Mouse (Mus musculus): ENCODE results near the gene Phlpp1. TPM values are rescaled to one million over a fixed set of nuclear protein-coding genes. Genes with fewer than 3 reads are reported as not detected.
"Not testable (repeated sequence)": the region's sequence is repeated elsewhere in the genome, so short reads cannot be mapped to it uniquely, and the experiment has no call there.

Phlpp1 gene
- polyA plus RNA-seq, 1 experiment from 2014 or later = 4.5 TPM

DNA sequence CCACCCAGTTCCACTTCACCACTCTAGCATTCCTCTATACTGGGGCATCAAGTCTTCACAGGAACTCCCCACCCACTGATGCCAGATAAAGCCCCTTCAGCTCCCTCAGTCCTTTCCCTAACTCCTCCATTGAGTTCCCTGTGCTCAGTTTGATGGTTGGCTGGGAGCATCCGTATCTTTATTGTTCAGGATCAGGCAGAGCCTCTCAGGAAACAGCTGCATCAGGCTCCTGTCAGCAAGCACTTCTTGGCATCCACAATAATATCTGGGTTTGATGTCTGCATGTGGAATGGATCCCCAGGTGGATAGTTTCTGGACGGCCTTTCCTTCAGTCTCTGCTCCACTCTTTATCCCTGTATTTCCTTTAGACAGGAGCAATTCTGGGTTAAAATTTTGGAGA is 138.7 kb downstream of the Phlpp1 start:
- no peaks in the 10 kb centered on the region for H3K9me3 ChIP-seq (replicated peaks; ENCODE audit: control insufficient read depth, low read length)
- H3K27me3 ChIP-seq (ENCODE audit: control insufficient read depth, insufficient read depth, low read length) = no peaks in the 10 kb centered on the region
- ATAC-seq (replicated peaks; ENCODE audit: insufficient number of reproducible peaks, low FRiP score, low TSS enrichment) = no peak
- H3K36me3 ChIP-seq (ENCODE audit: control insufficient read depth, insufficient read depth, low read length) = no peaks in the 10 kb centered on the region
- no peak overlapping the region for H3K9ac ChIP-seq (ENCODE audit: low read depth, low read length)
- H3K4me1 ChIP-seq (ENCODE audit: control insufficient read depth, insufficient read depth, low read length) = no peaks in the 10 kb centered on the region
- H3K4me3 ChIP-seq (ENCODE audit: low read depth, low read length) = no peak overlapping the region
- 53% methylated on average over 2 of the region's 2 CpGs for WGBS (ENCODE audit: insufficient replicate concordance)
- H3K27ac ChIP-seq (ENCODE audit: low read depth, low read length) = no peak overlapping the region
- no peak overlapping the region for H3K4me2 ChIP-seq

DNA sequence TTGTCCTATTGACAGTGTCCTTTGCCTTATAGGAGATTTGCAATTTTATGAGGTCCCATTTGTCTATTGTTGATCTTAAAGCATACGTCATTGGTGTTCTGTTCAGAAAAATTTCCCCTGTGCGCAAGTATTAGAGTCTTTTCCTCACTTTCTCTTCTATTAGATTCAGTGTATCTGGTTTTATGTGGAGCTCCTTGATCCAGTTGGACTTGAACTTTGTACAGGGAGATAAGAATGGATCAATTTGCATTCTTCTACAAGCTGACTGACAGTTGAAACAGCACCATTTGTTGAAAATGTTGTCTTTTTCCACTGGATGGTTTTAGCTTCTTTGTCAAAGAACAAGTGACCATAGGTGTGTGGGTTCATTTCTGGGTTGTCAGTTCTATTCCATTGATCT is 140.3 kb downstream of the Phlpp1 start:
- H3K27me3 ChIP-seq (ENCODE audit: control insufficient read depth, insufficient read depth, low read length); H3K4me2 ChIP-seq; H3K9ac ChIP-seq (ENCODE audit: low read depth, low read length); H3K27ac ChIP-seq (ENCODE audit: low read depth, low read length); H3K4me3 ChIP-seq (ENCODE audit: low read depth, low read length); H3K36me3 ChIP-seq (ENCODE audit: control insufficient read depth, insufficient read depth, low read length); H3K9me3 ChIP-seq (replicated peaks; ENCODE audit: control insufficient read depth, low read length); ATAC-seq (replicated peaks; ENCODE audit: insufficient number of reproducible peaks, low FRiP score, low TSS enrichment); H3K4me1 ChIP-seq (ENCODE audit: control insufficient read depth, insufficient read depth, low read length): not testable (repeated sequence)
- WGBS (ENCODE audit: insufficient replicate concordance) = 97% methylated on average over 2 of the region's 2 CpGs

DNA sequence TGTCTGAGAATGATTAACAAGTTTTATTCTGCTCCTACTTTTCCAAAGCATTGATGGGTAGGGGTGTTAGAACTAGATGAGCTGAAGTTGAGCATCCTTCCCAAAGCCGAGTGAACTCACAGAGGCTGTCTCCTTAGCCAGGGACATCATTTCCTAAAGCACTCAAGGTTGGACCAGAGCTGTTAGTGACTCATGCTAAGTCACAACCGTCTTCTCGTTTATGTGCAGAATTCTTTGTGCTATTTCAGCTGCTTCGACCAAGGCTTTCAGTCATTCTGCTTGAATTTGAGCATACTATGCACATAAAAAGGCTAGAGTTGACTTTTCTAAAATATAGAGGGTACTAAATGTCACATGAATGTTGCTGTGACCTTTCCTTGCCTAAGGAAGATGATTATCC is 142.9 kb downstream of the Phlpp1 start:
- no peak overlapping the region for H3K9ac ChIP-seq (ENCODE audit: low read depth, low read length)
- no peaks in the 10 kb centered on the region for H3K9me3 ChIP-seq (replicated peaks; ENCODE audit: control insufficient read depth, low read length)
- 80% methylated on average over 4 of the region's 4 CpGs for WGBS (ENCODE audit: insufficient replicate concordance)
- no peak for ATAC-seq (replicated peaks; ENCODE audit: insufficient number of reproducible peaks, low FRiP score, low TSS enrichment)
- no peaks in the 10 kb centered on the region for H3K27me3 ChIP-seq (ENCODE audit: control insufficient read depth, insufficient read depth, low read length)
- H3K36me3 ChIP-seq (ENCODE audit: control insufficient read depth, insufficient read depth, low read length) = no peaks in the 10 kb centered on the region
- H3K4me2 ChIP-seq = no peak overlapping the region
- no peak overlapping the region for H3K4me3 ChIP-seq (ENCODE audit: low read depth, low read length)
- H3K4me1 ChIP-seq (ENCODE audit: control insufficient read depth, insufficient read depth, low read length) = peaks cover 8% of the 10 kb centered on the region; the same call in 1 of the 2 replicates
- H3K27ac ChIP-seq (ENCODE audit: low read depth, low read length) = no peak overlapping the region

DNA sequence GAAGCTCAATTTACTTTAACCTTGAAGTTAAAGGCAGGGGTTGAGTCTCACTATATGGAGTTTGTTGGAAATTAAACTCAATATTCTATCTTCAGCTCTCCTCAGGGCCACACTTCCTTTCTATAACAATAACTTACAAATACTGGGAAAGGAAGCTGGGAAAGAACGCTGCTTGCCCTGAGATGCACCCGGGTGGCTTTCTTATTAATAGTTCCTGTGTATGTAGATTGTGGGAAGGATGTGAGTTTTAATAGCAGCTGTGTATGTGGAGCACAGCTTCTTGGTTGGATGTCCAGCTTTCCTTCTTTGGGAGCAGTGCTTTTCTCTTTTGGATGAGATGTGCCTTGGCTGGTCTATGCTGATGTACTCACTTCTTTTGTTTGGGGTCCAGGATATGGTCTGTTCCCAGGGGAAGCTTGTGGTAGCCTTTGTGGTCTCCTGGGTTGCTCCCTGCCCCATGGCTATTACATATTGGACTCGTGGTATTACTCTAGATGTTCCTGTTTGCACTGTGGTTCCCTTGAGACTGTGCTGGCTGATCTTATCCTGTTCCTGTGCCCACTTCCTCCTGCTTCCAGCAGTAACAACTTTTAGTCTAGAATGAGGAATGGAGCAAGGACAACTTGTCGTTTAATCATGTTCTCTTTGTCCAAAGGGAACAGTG is 145.2 kb downstream of the Phlpp1 start:
- Histone ChIP-seq H3K4me1 (ENCODE audit: control insufficient read depth, insufficient read depth, low read length) (peaks cover 8% of the 10 kb centered on the region; the same call in 1 of the 2 replicates), H3K27ac (ENCODE audit: low read depth, low read length) (peak overlapping the region; percentile 29; the same call in 1 of the 2 replicates), H3K4me2 (no peak overlapping the region), H3K9me3 (replicated peaks; ENCODE audit: control insufficient read depth, low read length) (no peaks in the 10 kb centered on the region), H3K36me3 (ENCODE audit: control insufficient read depth, insufficient read depth, low read length) (no peaks in the 10 kb centered on the region), H3K9ac (ENCODE audit: low read depth, low read length) (no peak overlapping the region), H3K4me3 (ENCODE audit: low read depth, low read length) (no peak overlapping the region), H3K27me3 (ENCODE audit: control insufficient read depth, insufficient read depth, low read length) (no peaks in the 10 kb centered on the region)
- no peak for ATAC-seq (replicated peaks; ENCODE audit: insufficient number of reproducible peaks, low FRiP score, low TSS enrichment)
- 61% methylated on average over 4 of the region's 4 CpGs for WGBS (ENCODE audit: insufficient replicate concordance)

DNA sequence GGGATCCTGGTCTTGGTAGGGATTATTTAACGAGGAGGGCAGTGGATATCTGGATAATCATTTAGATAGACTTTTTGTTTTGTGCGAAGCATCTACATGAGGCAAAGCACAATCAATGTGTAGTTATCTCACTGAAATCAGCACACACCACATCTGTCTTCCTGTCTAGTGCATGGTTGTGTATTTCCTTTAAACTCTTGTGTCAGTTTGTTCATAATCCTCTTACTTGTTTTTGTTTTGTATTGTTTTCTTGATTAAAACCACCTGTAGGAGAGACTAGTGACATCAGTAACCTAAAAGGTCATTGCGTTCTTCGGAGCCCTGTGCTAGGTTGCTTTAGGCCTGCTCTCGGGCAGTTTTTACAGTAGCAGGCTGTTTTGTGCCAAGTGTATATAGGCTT is 146.8 kb downstream of the Phlpp1 start:
- Histone ChIP-seq H3K36me3 (ENCODE audit: control insufficient read depth, insufficient read depth, low read length) (no peaks in the 10 kb centered on the region), H3K9ac (ENCODE audit: low read depth, low read length) (no peak overlapping the region), H3K27ac (ENCODE audit: low read depth, low read length) (no peak overlapping the region), H3K4me1 (ENCODE audit: control insufficient read depth, insufficient read depth, low read length) (peaks cover 8% of the 10 kb centered on the region; the same call in 1 of the 2 replicates), H3K9me3 (replicated peaks; ENCODE audit: control insufficient read depth, low read length) (no peaks in the 10 kb centered on the region), H3K27me3 (ENCODE audit: control insufficient read depth, insufficient read depth, low read length) (no peaks in the 10 kb centered on the region), H3K4me2 (no peak overlapping the region), H3K4me3 (ENCODE audit: low read depth, low read length) (no peak overlapping the region)
- 90% methylated on average over 5 of the region's 5 CpGs for WGBS (ENCODE audit: insufficient replicate concordance)
- ATAC-seq (replicated peaks; ENCODE audit: insufficient number of reproducible peaks, low FRiP score, low TSS enrichment) = no peak

DNA sequence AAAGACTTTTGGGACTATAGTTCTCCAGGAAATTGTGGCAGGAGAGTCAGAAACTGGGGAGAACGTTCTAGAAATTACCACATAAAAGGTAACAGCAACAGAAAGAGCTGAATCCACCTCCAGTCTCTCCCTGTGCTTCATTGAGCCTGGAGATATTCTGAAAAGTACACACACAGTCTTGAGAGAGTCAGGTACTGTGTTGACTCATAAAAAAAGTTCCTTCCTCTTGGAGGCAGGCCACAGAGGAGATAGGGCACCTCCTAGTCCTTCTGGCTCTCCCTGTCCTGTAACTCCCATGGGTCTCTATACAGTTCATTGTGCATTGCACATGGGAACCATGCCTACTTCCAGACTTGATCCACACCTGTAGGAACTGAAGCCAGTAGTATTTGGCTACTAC is 149.0 kb downstream of the Phlpp1 start:
- no peak for ATAC-seq (replicated peaks; ENCODE audit: insufficient number of reproducible peaks, low FRiP score, low TSS enrichment)
- WGBS (ENCODE audit: insufficient replicate concordance) = 79% methylated on average over 1 of the region's 1 CpGs
- Histone ChIP-seq H3K4me1 (ENCODE audit: control insufficient read depth, insufficient read depth, low read length) (peaks cover 8% of the 10 kb centered on the region; the same call in 1 of the 2 replicates), H3K27me3 (ENCODE audit: control insufficient read depth, insufficient read depth, low read length) (no peaks in the 10 kb centered on the region), H3K9ac (ENCODE audit: low read depth, low read length) (no peak overlapping the region), H3K36me3 (ENCODE audit: control insufficient read depth, insufficient read depth, low read length) (no peaks in the 10 kb centered on the region), H3K9me3 (replicated peaks; ENCODE audit: control insufficient read depth, low read length) (no peaks in the 10 kb centered on the region), H3K4me3 (ENCODE audit: low read depth, low read length) (no peak overlapping the region), H3K4me2 (no peak overlapping the region), H3K27ac (ENCODE audit: low read depth, low read length) (no peak overlapping the region)

DNA sequence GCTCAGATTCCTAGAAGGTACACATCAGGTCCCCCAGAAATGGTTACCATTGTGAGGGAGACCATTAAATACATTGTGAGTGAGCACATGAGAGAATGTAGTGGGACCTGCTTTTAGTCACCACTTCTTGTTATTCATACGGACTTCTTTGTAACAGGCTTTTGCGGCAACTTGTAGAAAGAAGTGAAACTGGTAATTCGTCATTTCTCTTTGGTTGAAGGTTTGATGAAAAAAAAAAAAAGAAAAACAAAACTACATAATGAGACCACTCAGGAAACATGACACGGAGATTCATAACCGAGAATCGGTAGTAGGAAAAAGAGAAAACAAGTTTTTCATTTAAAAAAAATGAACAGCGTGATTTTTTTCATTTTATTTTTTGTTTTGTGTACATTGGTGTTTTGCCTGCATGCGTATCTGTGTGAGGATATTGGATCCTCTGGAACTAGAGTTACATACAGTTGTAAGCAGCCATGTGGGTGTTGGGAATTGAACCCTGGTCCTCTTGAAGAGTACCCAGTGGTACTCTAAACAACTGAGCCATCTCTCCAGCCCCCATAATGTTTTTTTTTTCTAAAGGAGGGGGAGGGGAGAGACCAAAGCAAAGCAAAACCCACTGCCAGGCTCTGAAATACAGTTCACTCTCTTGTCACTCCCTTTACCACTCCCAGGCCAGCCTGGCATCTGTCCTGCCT is 150.0 kb downstream of the Phlpp1 start:
- ATAC-seq (replicated peaks; ENCODE audit: insufficient number of reproducible peaks, low FRiP score, low TSS enrichment) = no peak
- H3K9me3 ChIP-seq (replicated peaks; ENCODE audit: control insufficient read depth, low read length) = no peaks in the 10 kb centered on the region
- H3K4me1 ChIP-seq (ENCODE audit: control insufficient read depth, insufficient read depth, low read length) = peaks cover 3% of the 10 kb centered on the region; the same call in 1 of the 2 replicates
- no peaks in the 10 kb centered on the region for H3K27me3 ChIP-seq (ENCODE audit: control insufficient read depth, insufficient read depth, low read length)
- no peak overlapping the region for H3K4me3 ChIP-seq (ENCODE audit: low read depth, low read length)
- WGBS (ENCODE audit: insufficient replicate concordance) = 86% methylated on average over 8 of the region's 8 CpGs
- no peaks in the 10 kb centered on the region for H3K36me3 ChIP-seq (ENCODE audit: control insufficient read depth, insufficient read depth, low read length)
- H3K27ac ChIP-seq (ENCODE audit: low read depth, low read length) = no peak overlapping the region
- no peak overlapping the region for H3K4me2 ChIP-seq
- no peak overlapping the region for H3K9ac ChIP-seq (ENCODE audit: low read depth, low read length)

DNA sequence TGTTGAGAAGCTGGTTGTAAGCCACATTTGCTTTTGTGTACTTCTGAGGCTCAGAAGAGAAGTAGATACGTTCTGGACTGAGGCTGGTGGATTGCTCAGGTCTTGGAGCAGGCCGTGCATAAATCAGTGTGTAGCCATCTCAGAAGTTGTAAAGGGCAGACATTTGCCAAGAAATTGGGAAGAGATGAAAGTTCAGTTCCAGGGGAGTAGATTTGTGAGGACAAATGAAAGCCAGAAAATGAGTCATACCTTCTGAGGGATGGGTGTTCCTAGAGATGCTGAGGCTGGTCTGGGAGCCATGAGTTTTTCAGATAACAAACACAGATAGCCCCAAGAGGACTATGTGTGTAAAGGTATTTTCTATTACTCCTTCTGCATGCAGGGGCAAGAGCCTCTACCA is 155.1 kb downstream of the Phlpp1 start:
- no peak overlapping the region for H3K27ac ChIP-seq (ENCODE audit: low read depth, low read length)
- H3K4me2 ChIP-seq = no peak overlapping the region
- no peaks in the 10 kb centered on the region for H3K4me1 ChIP-seq (ENCODE audit: control insufficient read depth, insufficient read depth, low read length)
- no peaks in the 10 kb centered on the region for H3K9me3 ChIP-seq (replicated peaks; ENCODE audit: control insufficient read depth, low read length)
- ATAC-seq (replicated peaks; ENCODE audit: insufficient number of reproducible peaks, low FRiP score, low TSS enrichment) = no peak
- no peak overlapping the region for H3K4me3 ChIP-seq (ENCODE audit: low read depth, low read length)
- no peaks in the 10 kb centered on the region for H3K36me3 ChIP-seq (ENCODE audit: control insufficient read depth, insufficient read depth, low read length)
- no peak overlapping the region for H3K9ac ChIP-seq (ENCODE audit: low read depth, low read length)
- H3K27me3 ChIP-seq (ENCODE audit: control insufficient read depth, insufficient read depth, low read length) = no peaks in the 10 kb centered on the region
- WGBS (ENCODE audit: insufficient replicate concordance) = 75% methylated on average over 2 of the region's 2 CpGs

DNA sequence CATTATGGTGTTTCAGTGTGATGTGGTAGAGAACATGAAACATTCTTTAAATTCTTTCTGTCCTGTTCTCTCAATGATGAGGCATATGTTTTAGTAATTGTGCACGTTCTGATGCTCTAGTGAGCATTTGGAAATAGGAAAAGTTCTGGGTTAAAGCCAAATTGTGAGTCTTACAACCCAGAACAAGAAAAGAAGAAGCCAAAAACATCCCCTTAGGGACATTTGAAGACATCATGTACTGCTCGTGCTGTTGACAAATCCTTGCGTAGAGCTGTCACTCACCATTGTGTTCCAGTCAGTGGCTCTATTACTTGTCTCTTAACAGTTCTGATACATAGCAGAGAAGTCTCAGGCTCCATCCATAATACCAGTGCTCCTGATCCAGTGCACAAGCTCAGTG is 170.5 kb downstream of the Phlpp1 start:
- Histone ChIP-seq H3K4me3 (ENCODE audit: low read depth, low read length) (no peak overlapping the region), H3K4me1 (ENCODE audit: control insufficient read depth, insufficient read depth, low read length) (peaks cover 4% of the 10 kb centered on the region), H3K27me3 (ENCODE audit: control insufficient read depth, insufficient read depth, low read length) (no peaks in the 10 kb centered on the region), H3K4me2 (no peak overlapping the region), H3K27ac (ENCODE audit: low read depth, low read length) (no peak overlapping the region), H3K9ac (ENCODE audit: low read depth, low read length) (no peak overlapping the region), H3K36me3 (ENCODE audit: control insufficient read depth, insufficient read depth, low read length) (peaks cover 4% of the 10 kb centered on the region), H3K9me3 (replicated peaks; ENCODE audit: control insufficient read depth, low read length) (no peaks in the 10 kb centered on the region)
- 79% methylated on average over 3 of the region's 3 CpGs for WGBS (ENCODE audit: insufficient replicate concordance)
- no peak for ATAC-seq (replicated peaks; ENCODE audit: insufficient number of reproducible peaks, low FRiP score, low TSS enrichment)
